Mouse (Mus musculus) embryonic facial prominence, embryonic 12.5 days (tissue): ENCODE results near the gene Olfr615. TPM values are rescaled to one million over a fixed set of nuclear protein-coding genes. Genes with fewer than 3 reads are reported as not detected.

ENCODE experiments used
- microRNA-seq: library from miRNA; unstranded; fragments of <30 nt; microRNA quantifications from one replicate; pipeline ENCODE4, GENCODE M21; 2017
- polyA plus RNA-seq: library from polyadenylated mRNA; unstranded; fragments of >200 nt; fragmentation: Nextera tagmentation; extraction: Ambion mirVana; gene quantifications from 2 replicates; pipeline ENCODE4 v1.2.1, GENCODE M21; 2016

Gene Olfr615
- polyA plus RNA-seq, 1 experiment from 2014 or later = not detected

Small RNA genes within 50 kb of the gene (microRNA-seq; reads per million reads assigned to microRNA genes)
- gene Gm26506 = not detected

Other genes with a start within 250 kb of the Olfr615 start
- not detected in 2 replicates for gene Olfr597, start 239.8 kb upstream of the Olfr615 start, polyA plus RNA-seq
- not detected in 2 replicates for gene Olfr598, start 232.5 kb upstream of the Olfr615 start, polyA plus RNA-seq
- not detected in 2 replicates for gene Olfr599, start 220.2 kb upstream of the Olfr615 start, polyA plus RNA-seq
- not detected in 2 replicates for gene Olfr600, start 206.4 kb upstream of the Olfr615 start, polyA plus RNA-seq
- not detected in 2 replicates for gene Olfr601, start 193.4 kb upstream of the Olfr615 start, polyA plus RNA-seq
- not detected in 2 replicates for gene Olfr603, start 169.9 kb upstream of the Olfr615 start, polyA plus RNA-seq
- not detected in 2 replicates for gene Usp17lc, start 141.0 kb upstream of the Olfr615 start, polyA plus RNA-seq
- gene Olfr605, start 110.6 kb upstream of the Olfr615 start, polyA plus RNA-seq = not detected in 2 replicates
- not detected in 2 replicates for gene Olfr606, start 107.0 kb upstream of the Olfr615 start, polyA plus RNA-seq
- gene Olfr607, start 91.9 kb upstream of the Olfr615 start, polyA plus RNA-seq = not detected in 2 replicates
- not detected in 2 replicates for gene Olfr608, start 86.2 kb upstream of the Olfr615 start, polyA plus RNA-seq
- not detected in 2 replicates for gene Olfr609, start 58.0 kb upstream of the Olfr615 start, polyA plus RNA-seq
- not detected in 2 replicates for gene Olfr610, start 44.0 kb upstream of the Olfr615 start, polyA plus RNA-seq
- not detected in 2 replicates for gene Olfr611, start 35.2 kb upstream of the Olfr615 start, polyA plus RNA-seq
- gene Olfr612, start 13.4 kb upstream of the Olfr615 start, polyA plus RNA-seq = not detected in 2 replicates
- gene Olfr613, start 8.0 kb upstream of the Olfr615 start, polyA plus RNA-seq = not detected in 2 replicates
- gene Olfr616, start 13.1 kb downstream of the Olfr615 start, polyA plus RNA-seq = not detected in 2 replicates
- 0.15 TPM in 1 of 2 replicates, not detected in the other for gene Olfr617, start 17.0 kb downstream of the Olfr615 start, polyA plus RNA-seq
- gene Olfr618, start 34.0 kb downstream of the Olfr615 start, polyA plus RNA-seq = not detected in 2 replicates
- gene Olfr619, start 44.5 kb downstream of the Olfr615 start, polyA plus RNA-seq = not detected in 2 replicates
- gene Olfr620, start 56.5 kb downstream of the Olfr615 start, polyA plus RNA-seq = not detected in 2 replicates
- not detected in 2 replicates for gene Olfr622, start 86.6 kb downstream of the Olfr615 start, polyA plus RNA-seq
- gene Olfr623, start 107.6 kb downstream of the Olfr615 start, polyA plus RNA-seq = not detected in 2 replicates
- gene Olfr624, start 115.1 kb downstream of the Olfr615 start, polyA plus RNA-seq = 0.04 and 0.10 TPM in 2 replicates
- not detected in 2 replicates for gene Olfr625-ps1, start 126.6 kb downstream of the Olfr615 start, polyA plus RNA-seq
- not detected in 2 replicates for gene Olfr243, start 158.6 kb downstream of the Olfr615 start, polyA plus RNA-seq
- gene Olfr628, start 174.3 kb downstream of the Olfr615 start, polyA plus RNA-seq = not detected in 2 replicates
- not detected in 2 replicates for gene Olfr629, start 188.9 kb downstream of the Olfr615 start, polyA plus RNA-seq
- gene Olfr630, start 201.3 kb downstream of the Olfr615 start, polyA plus RNA-seq = not detected in 2 replicates
- gene Olfr69, start 215.5 kb downstream of the Olfr615 start, polyA plus RNA-seq = not detected in 2 replicates
- gene Olfr68, start 223.6 kb downstream of the Olfr615 start, polyA plus RNA-seq = not detected in 2 replicates
- not detected in 2 replicates for gene Olfr67, start 235.7 kb downstream of the Olfr615 start, polyA plus RNA-seq